Mouse (Mus musculus) effector memory CD4-positive, alpha-beta T cell, adult 7 months (primary cell): Measurements from ENCODE around the gene Twnk. TPM values are rescaled to one million over a fixed set of nuclear protein-coding genes. Genes with fewer than 3 reads are reported as not detected.

Source experiments
- polyA plus RNA-seq: library from polyadenylated mRNA; unstranded; fragments of 100-300 nt; shearing (Covaris generic); gene quantifications from one replicate; pipeline ENCODE4 v1.2.1, GENCODE M21; 2017

Twnk gene
- 4.5 TPM for polyA plus RNA-seq

DNA sequence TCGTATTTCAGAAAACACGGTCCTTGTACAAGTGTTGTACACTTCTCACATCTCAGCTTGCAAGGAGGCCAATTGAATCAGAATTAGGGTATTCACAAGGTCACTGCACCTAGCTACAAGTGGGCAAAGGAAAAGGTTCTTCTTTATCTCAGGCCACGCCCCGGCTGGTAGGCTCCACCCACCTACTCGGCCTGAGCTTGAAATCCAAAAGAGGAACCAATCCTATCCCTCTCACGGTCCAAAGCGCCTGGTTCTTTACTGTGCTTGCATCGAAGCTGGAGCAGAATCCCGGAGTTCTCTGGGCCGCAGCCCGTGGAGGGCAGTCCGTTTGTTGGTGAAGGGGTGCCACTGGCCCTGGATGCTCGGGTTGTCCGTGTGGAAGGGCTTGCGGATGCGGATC, at the start of gene Twnk:
Gene Twnk (plus strand): TSS at position 220 of the 400 bp plus-strand sequence.

DNA sequence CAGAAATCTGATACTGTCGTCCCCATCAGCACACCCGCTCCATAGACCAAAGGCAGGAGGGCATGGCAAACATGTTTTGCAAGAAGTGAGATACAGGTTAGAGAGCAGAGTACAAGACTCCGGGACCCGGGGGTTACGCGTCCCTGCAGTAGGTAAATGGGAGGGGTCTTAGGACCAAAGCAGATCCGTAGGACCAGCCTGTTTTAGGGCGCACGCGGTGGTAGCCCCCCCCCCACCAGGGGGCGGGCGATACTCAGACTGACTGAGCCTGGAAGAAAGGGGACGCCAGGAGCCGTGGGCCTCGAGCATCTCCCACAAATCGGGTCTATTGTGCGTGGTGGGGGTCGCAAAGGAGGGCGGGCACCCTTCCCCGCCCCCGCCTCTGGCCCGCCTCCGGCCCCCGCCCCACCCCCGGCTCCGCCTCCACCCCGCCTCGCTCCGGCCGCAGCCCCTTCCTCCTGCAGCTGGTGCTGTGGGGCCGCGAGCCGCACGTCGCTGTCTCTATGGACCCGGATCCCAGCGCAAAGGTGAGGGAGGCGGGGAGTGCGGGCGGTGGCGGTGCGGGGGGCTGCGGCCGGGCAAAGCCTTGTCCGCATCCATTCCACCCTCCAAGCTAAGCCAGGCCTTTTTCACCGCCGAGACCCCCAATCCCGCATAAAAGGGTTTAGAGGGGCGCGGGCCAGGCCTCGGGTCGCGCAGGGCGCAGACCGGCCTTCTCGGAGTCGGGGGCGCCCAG, 16.5 kb upstream of the Twnk start, which contains the start of gene Sema4g:
Gene Sema4g (plus strand): TSS at position 271 of the 736 bp plus-strand sequence.

DNA sequence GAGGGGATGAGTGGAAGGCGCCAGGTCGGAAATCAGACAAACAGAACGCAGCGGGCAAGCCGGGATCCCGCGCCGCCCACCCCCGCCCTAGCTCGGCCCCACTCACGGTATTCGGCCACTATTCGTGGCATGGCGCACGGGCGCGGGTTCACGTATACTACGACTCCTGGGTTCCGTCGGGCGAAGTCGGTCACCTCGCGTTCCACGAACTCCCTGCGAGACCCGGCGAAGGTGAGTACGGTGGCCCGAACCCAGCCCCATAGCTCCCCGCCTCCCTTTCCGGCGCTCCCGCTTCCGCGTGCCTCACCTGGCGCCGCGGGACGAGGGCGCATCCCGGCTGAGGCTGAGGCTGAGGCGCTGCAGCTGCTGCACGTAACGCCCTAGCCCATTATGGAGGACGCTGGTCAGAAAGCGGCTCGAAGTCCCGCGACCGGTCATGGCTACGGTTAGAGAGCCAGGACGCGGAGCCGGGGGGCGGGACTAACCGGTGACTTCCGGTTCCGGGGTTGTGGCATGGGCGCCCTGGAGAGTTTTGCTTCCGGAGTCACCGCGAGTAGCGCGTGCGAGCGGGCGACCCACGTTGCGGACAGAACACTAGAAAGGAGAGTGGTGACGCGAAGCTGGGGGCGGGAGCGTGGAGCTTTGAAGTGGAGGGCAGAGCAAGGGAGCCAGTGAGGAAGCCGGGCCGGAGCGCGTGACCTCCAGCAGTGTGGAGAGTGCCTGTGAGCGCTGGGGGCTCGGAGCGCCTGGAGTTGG, 672 bp downstream of the Twnk start, which contains the start of gene Mrpl43:
Gene Mrpl43 (minus strand): TSS at position 486 of the 756 bp plus-strand sequence.

DNA sequence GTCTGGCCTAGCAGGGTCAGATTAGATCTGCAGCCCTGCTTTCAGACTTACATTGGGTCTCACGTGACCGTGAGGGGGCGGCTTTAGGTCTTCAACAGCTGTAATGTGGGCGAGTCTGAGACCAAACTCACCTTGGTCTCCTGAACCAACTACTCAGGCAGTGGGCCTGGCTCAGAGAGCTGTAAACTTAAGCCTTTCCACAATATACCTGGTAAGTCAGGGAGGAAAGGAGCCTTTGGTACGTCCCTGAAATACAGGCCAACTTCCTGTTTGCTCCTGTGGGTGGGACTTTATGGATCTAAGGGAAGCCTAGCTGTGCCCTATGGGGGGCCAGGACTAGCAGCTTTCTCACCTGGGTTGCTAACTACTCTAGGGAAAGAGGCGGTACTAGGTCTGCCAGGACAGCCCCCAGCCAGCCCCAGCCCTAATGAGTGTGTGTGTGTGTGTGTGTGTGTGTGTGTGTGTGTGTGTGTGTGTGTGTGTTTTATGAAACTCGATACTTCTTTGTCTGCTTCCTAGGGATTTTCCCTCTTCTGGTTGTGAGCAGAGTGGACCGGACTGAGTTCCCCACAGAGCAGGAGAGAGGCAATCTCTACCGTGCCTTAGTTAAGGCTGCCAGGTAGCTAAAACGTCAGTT, 9.0 kb downstream of the Twnk start, which contains the start of gene Lzts2:
Gene Lzts2 (plus strand): TSS at position 80 of the 637 bp plus-strand sequence.

DNA sequence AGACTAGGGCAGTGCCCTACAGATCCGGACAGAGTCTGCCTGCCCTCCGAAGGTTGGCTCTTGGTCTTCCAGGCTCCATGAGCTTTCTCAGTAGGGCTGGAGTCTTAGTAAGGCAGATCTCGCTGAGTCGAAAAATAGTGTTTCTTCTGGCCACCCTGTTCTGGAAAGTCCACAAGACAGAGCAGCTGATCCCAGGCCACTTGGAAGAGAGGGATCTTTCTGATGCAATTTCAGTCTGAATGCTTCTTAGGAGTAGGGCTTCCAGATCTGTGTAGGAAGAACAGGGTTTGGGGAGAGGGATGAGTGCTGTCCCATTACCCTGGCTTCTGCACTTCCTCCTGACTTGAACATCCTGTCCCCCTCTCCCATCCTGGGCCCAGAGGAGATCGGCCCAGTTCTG, 40.2 kb downstream of the Twnk start, which contains the start of gene Pdzd7:
Gene Pdzd7 (minus strand): TSS at position 67 of the 400 bp plus-strand sequence.

DNA sequence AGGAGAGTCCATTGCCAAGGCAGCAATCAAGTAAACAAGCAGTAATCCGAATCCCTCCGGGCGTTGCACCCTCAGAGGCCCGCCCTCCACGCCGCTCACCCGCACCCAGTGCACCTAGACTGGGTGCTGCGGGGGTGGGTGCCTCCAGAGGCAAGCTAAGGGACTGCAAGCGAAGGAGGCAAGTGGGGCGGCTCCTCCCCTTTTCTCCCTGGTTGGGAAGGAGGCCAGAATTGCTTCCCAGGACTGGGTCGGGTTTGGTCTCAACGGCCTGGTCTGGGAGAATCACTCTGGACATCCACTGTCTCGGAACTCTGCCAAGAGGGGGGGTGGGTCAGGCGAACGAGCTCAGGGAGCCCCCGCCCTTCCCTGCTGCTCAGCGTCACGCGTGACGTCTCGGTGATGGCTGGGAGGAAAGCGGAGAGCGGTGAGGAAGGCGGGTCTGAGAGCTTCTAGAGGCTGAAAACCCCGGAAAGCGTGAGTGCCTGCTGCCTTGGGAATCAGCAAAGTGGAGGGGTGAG, 42.0 kb downstream of the Twnk start, which contains the start of gene Sfxn3:
Gene Sfxn3 (plus strand): TSS at position 87 of the 518 bp plus-strand sequence.

Other genes starting within 250 kb of the Twnk start
- 0.34 TPM for gene Pax2, start 249.6 kb upstream of the Twnk start, polyA plus RNA-seq
- 26.1 TPM for gene Slf2, start 74.5 kb upstream of the Twnk start, polyA plus RNA-seq
- gene Sema4g, start 16.6 kb upstream of the Twnk start, polyA plus RNA-seq = 0.37 TPM
- gene Mrpl43, start 779 bp downstream of the Twnk start, polyA plus RNA-seq = 38.0 TPM
- gene Lzts2, start 8.8 kb downstream of the Twnk start, polyA plus RNA-seq = 0.74 TPM
- not detected for gene Pdzd7, start 40.1 kb downstream of the Twnk start, polyA plus RNA-seq
- gene Sfxn3, start 41.8 kb downstream of the Twnk start, polyA plus RNA-seq = 63.8 TPM
- 0.46 TPM for gene Kazald1, start 69.6 kb downstream of the Twnk start, polyA plus RNA-seq
- not detected for gene Tlx1, start 145.0 kb downstream of the Twnk start, polyA plus RNA-seq
- gene Lbx1, start 230.1 kb downstream of the Twnk start, polyA plus RNA-seq = 0.21 TPM